Mouse (Mus musculus) heart, embryonic 11.5 days (tissue): ENCODE measurements around the gene Fam129b. TPM values are rescaled to one million over a fixed set of nuclear protein-coding genes. Genes with fewer than 3 reads are reported as not detected.

Experiments
- ATAC-seq: fragments of 200-750 bp; cut with Nextera tagmentation; replicated peaks from 2 replicates; pipeline ENCODE4 v1.8.0; 2017; ENCODE audit warnings: moderate library complexity; ENCODE audit not compliant: insufficient number of reproducible peaks, low FRiP score, low TSS enrichment
- H3K27ac ChIP-seq: fragments of 300-500 bp; sonication (generic); 2 replicates; pipeline ENCODE4 v1.5.1; 2014; ENCODE audit warnings: mild to moderate bottlenecking, low read depth, low read length
- H3K27me3 ChIP-seq: fragments of 300-500 bp; sonication (generic); 2 replicates; pipeline ENCODE4 v1.6.1; 2014; ENCODE audit warnings: mild to moderate bottlenecking, low read length, mixed read lengths; ENCODE audit not compliant: control insufficient read depth, insufficient read depth
- H3K36me3 ChIP-seq: fragments of 300-500 bp; sonication (generic); 2 replicates; pipeline ENCODE4 v1.6.1; 2014; ENCODE audit warnings: mild to moderate bottlenecking, low read length, moderate library complexity, mixed read lengths; ENCODE audit not compliant: control insufficient read depth, insufficient read depth
- H3K4me1 ChIP-seq: fragments of 300-500 bp; sonication (generic); 2 replicates; pipeline ENCODE4 v1.6.1; 2014; ENCODE audit warnings: low read length; ENCODE audit not compliant: control insufficient read depth, insufficient read depth
- H3K4me2 ChIP-seq: fragments of 300-500 bp; sonication (generic); 2 replicates; pipeline ENCODE4 v1.6.1; 2014; ENCODE audit warnings: mild to moderate bottlenecking, moderate library complexity
- H3K4me3 ChIP-seq: fragments of 300-500 bp; sonication (generic); 2 replicates; pipeline ENCODE4 v1.5.1; 2014; ENCODE audit warnings: low read depth, low read length
- H3K9ac ChIP-seq: fragments of 300-500 bp; sonication (generic); 2 replicates; pipeline ENCODE4 v1.6.1; 2014; ENCODE audit warnings: mild to moderate bottlenecking, low read depth, low read length, moderate library complexity
- H3K9me3 ChIP-seq: fragments of 300-500 bp; sonication (generic); replicated peaks from 2 replicates; pipeline ENCODE4 v1.6.1; 2016; ENCODE audit warnings: low read length; ENCODE audit not compliant: control insufficient read depth
- WGBS: fragments of 180-500 bp; shearing (Covaris S2); extraction: QIAGEN DNeasy Blood & Tissue Kit; methylation state at CpG from one replicate; pipeline ENCODE4 v1.1.7; 2014; ENCODE audit not compliant: insufficient replicate concordance; 5-methylcytosine and 5-hydroxymethylcytosine counted together
- polyA plus RNA-seq: library from polyadenylated mRNA; unstranded; fragments of >200 nt; fragmentation: Nextera tagmentation; extraction: Ambion mirVana; gene quantifications from 2 replicates; pipeline ENCODE4 v1.2.1, GENCODE M21; 2014

Fam129b gene
- polyA plus RNA-seq, 1 experiment from 2014 or later = 21.5 TPM

- ATAC-seq = no peak
- Histone ChIP-seq H3K9ac (no peak overlapping the region), H3K4me2 (no peak overlapping the region), H3K27ac (0 out of 2 replicates have a peak overlapping the region, but pooled peaks have one; percentile 29), H3K36me3 (peaks cover 3% of the 10 kb centered on the region; the same call in 1 of the 2 replicates), H3K4me3 (no peak overlapping the region), H3K27me3 (no peaks in the 10 kb centered on the region), H3K9me3 (no peaks in the 10 kb centered on the region), H3K4me1 (peaks cover 59% of the 10 kb centered on the region)
- 63% methylated on average over 5 of the region's 5 CpGs for WGBS
Observed at GRCm38 (mm10) chr2:32904637-32905036, 28.7 kb downstream of the Fam129b start.

- Histone ChIP-seq H3K4me3 (no peak overlapping the region), H3K27ac (no peak overlapping the region; the same call in 1 of the 2 replicates), H3K4me1 (peaks cover 59% of the 10 kb centered on the region), H3K4me2 (no peak overlapping the region), H3K9me3 (no peaks in the 10 kb centered on the region), H3K9ac (no peak overlapping the region), H3K36me3 (no peaks in the 10 kb centered on the region), H3K27me3 (no peaks in the 10 kb centered on the region)
- 71% methylated on average over 8 of the region's 8 CpGs for WGBS
- no peak for ATAC-seq
Observed at GRCm38 (mm10) chr2:32905297-32905696, 29.4 kb downstream of the Fam129b start.

- Histone ChIP-seq H3K27me3 (no peaks in the 10 kb centered on the region), H3K36me3 (no peaks in the 10 kb centered on the region), H3K4me2 (no peak overlapping the region), H3K9me3 (no peaks in the 10 kb centered on the region), H3K4me3 (no peak overlapping the region), H3K4me1 (peaks cover 59% of the 10 kb centered on the region), H3K27ac (peak overlapping the region; percentile 91), H3K9ac (no peak overlapping the region)
- WGBS = 55% methylated on average over 8 of the region's 8 CpGs
- no peak for ATAC-seq
Observed at GRCm38 (mm10) chr2:32907442-32907841, 31.5 kb downstream of the Fam129b start.

GRCm38 (mm10) chr2:32908272-32908671 lies 32.4 kb downstream of the Fam129b start:
- peak overlapping the region; percentile 44; the same call in 1 of the 2 replicates for H3K9ac ChIP-seq
- H3K27me3 ChIP-seq = no peaks in the 10 kb centered on the region
- H3K27ac ChIP-seq = peak overlapping the region; percentile 91
- WGBS = 7% methylated on average over 6 of the region's 6 CpGs
- peak overlapping the region; percentile 44 for H3K4me2 ChIP-seq
- H3K9me3 ChIP-seq = no peaks in the 10 kb centered on the region
- H3K4me1 ChIP-seq = peaks cover 57% of the 10 kb centered on the region
- H3K4me3 ChIP-seq = no peak overlapping the region
- peaks cover 4% of the 10 kb centered on the region; the same call in 1 of the 2 replicates for H3K36me3 ChIP-seq
- peak; percentile 67 for ATAC-seq

GRCm38 (mm10) chr2:32908796-32909195 lies 32.9 kb downstream of the Fam129b start:
- 20% methylated on average over 11 of the region's 11 CpGs for WGBS
- H3K27ac ChIP-seq = peak overlapping the region; percentile 91
- H3K4me1 ChIP-seq = peaks cover 52% of the 10 kb centered on the region
- peak overlapping the region; percentile 44 for H3K9ac ChIP-seq
- H3K4me3 ChIP-seq = no peak overlapping the region
- H3K4me2 ChIP-seq = peak overlapping the region; percentile 44
- peaks cover 4% of the 10 kb centered on the region; the same call in 1 of the 2 replicates for H3K36me3 ChIP-seq
- ATAC-seq = peak; percentile 24; the same call in 1 of the 2 replicates
- no peaks in the 10 kb centered on the region for H3K9me3 ChIP-seq
- no peaks in the 10 kb centered on the region for H3K27me3 ChIP-seq

- ATAC-seq = no peak
- no peaks in the 10 kb centered on the region for H3K9me3 ChIP-seq
- peaks cover 45% of the 10 kb centered on the region for H3K4me1 ChIP-seq
- H3K27ac ChIP-seq = no peak overlapping the region
- H3K27me3 ChIP-seq = no peaks in the 10 kb centered on the region
- H3K4me3 ChIP-seq = no peak overlapping the region
- 76% methylated on average over 7 of the region's 7 CpGs for WGBS
- H3K36me3 ChIP-seq = peaks cover 8% of the 10 kb centered on the region; the same call in 1 of the 2 replicates
- no peak overlapping the region for H3K9ac ChIP-seq
- no peak overlapping the region for H3K4me2 ChIP-seq
Observed at GRCm38 (mm10) chr2:32911639-32912182, 35.8 kb downstream of the Fam129b start.

GRCm38 (mm10) chr2:32912210-32912804 lies 36.4 kb downstream of the Fam129b start:
- no peaks in the 10 kb centered on the region for H3K27me3 ChIP-seq
- no peak overlapping the region for H3K27ac ChIP-seq
- peaks cover 8% of the 10 kb centered on the region; the same call in 1 of the 2 replicates for H3K36me3 ChIP-seq
- no peak overlapping the region for H3K4me2 ChIP-seq
- no peak overlapping the region for H3K9ac ChIP-seq
- no peak for ATAC-seq
- no peak overlapping the region for H3K4me3 ChIP-seq
- H3K9me3 ChIP-seq = no peaks in the 10 kb centered on the region
- peaks cover 39% of the 10 kb centered on the region for H3K4me1 ChIP-seq
- WGBS = 27% methylated on average over 19 of the region's 19 CpGs

- Histone ChIP-seq H3K36me3 (peaks cover 12% of the 10 kb centered on the region), H3K4me3 (no peak overlapping the region), H3K27me3 (no peaks in the 10 kb centered on the region), H3K4me1 (peaks cover 18% of the 10 kb centered on the region), H3K9ac (peak overlapping the region; percentile 46), H3K9me3 (no peaks in the 10 kb centered on the region), H3K27ac (peak overlapping the region; percentile 96), H3K4me2 (no peak overlapping the region)
- ATAC-seq = 0 out of 2 replicates have a peak, but pooled peaks have one; percentile 10
- WGBS = 65% methylated on average over 5 of the region's 5 CpGs
Observed at GRCm38 (mm10) chr2:32914362-32914761, 38.4 kb downstream of the Fam129b start.
